Mouse (Mus musculus) left cerebral cortex, postnatal 14 days (tissue): ENCODE measurements around the gene Ssbp2. TPM values are rescaled to one million over a fixed set of nuclear protein-coding genes. Genes with fewer than 3 reads are reported as not detected.

Source experiments
- DNase-seq, 2 experiments: peaks; one replicate each; pipeline ENCODE4 v3.0.0; 2021 to 2022; ENCODE audit warnings: low spot score in 2 of 2, mixed read lengths in 1 of 2
- intact Hi-C: fragments of 180-260 bp; cut with DNase I; formaldehyde crosslinking; loops from one replicate; pipeline ENCODE4 v1.15.1; 2025
- total RNA-seq, 2 experiments: library from RNA; stranded (reverse); gene quantifications; 2 replicates each; pipeline ENCODE4 v1.2.3; 2021

The Ssbp2 gene
- total RNA-seq, 2 experiments from 2014 or later = 133 to 148 TPM

DNA sequence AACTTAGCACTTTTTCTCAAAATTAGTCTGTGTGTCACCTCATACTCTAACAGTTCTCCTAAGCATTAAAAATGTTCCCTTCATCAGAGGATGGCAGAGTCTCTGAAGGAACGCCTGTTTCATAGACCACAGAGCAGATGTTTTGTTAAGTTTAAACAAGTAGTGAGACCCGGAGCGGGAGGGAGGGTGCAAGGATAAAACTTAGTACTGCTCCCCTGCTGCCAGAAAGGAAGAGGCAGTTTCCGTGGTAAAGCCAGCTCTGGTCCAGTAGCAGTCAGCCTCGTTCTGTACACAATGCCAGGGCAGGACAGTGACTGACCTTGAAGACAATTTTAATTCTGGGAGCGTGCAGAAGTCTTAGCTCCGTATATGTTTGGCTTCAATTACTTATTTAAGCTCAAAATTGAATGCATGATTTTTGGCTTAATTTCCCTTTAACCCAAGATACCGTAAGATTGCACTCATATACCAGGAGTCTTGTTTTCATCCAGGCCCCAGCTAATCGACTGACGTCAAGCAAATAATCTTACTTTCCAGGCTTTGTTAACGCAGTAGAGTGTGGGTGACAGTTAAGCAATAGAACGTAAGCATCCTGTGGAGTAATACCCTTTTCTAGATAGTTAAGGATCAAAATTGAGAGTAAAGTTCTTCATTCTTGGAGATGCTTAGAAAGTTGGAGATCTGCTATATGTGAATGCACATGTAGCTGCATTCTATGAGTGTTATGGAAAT, 42.7 kb downstream of the Ssbp2 start:
- no peak for DNase-seq
- intact Hi-C loops = no loop called here

DNA sequence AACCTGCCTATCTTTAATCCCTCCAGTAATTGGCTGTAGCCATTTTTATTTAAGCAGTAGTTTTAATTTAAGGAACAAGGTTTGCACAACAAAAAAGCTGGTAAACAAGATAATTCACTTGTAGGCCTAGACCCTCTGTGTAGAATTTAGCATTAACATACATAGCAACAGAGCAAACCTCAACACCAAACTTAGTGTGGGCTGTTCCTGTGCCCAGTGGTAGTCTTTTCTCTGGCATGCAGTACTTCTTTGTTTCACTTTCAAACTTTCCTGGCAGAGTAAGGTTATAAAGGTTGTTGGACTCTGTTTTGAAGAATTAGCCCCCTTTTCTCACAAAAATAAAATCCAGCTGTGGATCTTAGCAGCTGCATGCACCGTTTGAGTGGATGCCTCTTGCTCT, 48.9 kb downstream of the Ssbp2 start:
- intact Hi-C loops = no loop called here
- DNase-seq = no peak

DNA sequence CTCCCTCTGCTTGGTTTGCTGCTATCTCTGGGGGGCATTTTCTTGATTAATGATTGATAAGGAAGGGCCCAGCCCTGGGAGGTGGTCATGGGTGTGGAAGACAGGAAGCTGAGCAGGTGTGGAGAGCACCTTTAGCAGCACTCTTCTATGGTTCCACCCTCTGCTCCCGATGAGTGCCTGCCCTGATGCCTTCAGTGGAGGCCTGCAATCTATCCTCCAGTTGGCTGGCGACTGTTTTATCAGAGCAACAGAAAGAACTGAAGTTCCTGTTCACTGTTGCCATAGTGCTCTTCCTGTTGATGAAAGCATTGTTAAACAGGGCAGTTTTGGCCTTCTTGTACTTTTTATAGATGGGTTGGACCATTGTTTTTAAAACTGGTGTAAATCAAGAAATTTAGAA, 49.4 kb downstream of the Ssbp2 start:
- intact Hi-C loops = no loop called here
- no peak for DNase-seq

DNA sequence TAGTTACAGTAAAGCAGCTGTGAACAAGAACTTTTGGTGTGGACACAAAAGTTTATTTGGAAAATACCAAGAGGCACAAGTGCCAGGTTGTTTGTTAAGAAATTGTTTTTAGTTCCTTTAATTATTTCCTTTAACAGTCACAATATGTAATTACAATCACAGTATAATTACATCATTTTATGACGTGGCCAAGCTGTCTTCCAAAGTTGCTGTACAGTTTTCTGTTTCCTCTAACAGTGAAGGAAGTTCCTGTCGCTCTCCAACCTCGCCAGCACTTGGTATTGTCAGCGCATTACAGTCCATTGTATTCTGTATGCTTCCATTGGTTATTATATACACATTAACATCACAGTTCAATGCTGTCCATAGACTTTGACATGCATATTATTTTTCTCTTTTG, 54.9 kb downstream of the Ssbp2 start:
- DNase-seq = no peak
- intact Hi-C loops = no loop called here

DNA sequence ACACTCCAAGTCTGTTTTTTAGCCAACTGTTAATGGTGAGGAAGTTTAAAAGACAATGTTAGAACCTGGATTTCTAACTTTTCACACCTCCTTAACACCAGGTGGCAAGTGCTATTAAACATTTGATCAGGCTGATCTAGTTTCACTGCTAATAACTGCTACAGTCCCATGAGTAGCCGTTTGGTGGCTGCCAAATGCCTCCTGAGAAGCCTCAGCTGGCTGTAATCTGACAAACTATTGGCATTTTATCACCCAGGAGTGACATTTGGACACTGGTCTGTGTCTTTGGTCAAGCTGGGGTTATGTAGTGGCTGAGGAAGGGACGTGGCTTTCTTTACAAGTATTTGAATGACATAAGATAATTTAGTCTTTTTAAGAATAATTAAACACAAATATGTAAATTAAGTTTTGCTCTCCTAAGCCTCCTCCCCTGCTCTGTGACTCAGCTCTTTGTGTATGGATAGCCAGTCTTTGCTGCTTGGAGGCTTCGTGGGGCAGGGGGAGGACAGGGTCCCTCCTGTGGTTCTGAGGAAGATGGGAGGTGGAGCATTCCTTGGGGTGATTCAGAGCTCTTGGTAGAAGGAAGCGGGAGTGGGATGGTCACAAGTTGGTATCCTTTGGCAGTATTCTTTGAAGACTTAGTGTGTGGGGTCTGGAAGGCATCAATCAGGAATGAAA, 60.1 kb downstream of the Ssbp2 start:
- intact Hi-C loops = no loop called here
- DNase-seq = no peak

DNA sequence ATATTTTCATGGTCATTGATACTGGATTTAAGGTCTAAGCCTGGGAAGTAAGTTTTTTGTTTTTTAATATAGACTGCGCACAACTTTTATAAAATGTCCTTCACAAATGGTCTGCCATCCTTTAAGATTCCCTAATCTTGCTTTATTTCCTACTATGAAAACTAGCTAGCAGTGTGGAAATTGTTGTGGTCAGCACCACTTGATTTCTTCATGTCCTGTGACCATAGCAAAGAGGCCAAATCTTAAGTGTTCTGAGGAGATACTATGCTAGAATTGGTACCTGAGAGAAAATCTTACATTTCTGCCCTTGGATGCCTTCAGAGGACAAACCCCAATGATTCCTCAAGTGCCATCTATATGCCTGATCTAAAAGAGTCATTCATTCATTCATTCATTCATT, 60.9 kb downstream of the Ssbp2 start:
- intact Hi-C loops = no loop called here
- DNase-seq = no peak

DNA sequence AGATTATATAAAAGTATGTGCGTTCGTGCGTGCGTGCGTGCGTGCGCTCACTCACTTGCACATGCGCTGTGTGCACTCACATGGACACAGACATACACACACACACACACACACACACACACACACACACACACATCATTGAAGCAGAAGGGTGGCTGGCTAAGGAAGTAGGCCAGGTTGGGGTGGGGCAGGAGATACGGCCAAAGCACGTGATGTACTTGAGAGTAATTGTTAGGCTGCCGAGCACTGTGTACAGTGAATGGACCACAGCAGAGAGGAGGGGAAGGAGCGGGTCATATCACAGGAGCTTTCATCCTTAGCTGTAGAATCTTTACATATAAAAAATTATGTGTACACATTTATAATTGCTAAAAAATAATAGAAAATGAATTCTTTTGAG, 66.0 kb downstream of the Ssbp2 start:
- intact Hi-C loops = no loop called here

DNA sequence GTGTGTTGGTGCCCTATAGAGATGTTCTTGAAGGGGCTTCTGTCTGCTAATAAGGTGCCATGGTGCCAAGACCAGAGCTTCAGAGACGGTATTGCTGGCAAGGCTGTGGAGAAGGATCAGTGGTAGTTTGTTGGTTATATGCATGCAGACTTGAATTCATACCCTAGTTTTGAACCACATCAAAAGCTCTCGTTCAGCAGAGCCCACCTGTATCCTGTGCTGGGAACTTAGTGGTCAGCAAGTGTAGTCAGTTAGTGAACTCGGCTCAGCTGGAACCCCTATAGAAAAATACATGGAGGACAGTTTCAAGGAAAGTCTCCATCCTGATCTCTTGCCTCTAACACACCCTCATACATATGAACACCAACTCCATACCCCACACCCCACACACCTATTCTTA, 69.7 kb downstream of the Ssbp2 start:
- intact Hi-C loops = no loop called here
- no peak for DNase-seq

More for the DNA sequence above, 66.0 kb downstream of the Ssbp2 start:
- DNase-seq = no peak

DNA sequence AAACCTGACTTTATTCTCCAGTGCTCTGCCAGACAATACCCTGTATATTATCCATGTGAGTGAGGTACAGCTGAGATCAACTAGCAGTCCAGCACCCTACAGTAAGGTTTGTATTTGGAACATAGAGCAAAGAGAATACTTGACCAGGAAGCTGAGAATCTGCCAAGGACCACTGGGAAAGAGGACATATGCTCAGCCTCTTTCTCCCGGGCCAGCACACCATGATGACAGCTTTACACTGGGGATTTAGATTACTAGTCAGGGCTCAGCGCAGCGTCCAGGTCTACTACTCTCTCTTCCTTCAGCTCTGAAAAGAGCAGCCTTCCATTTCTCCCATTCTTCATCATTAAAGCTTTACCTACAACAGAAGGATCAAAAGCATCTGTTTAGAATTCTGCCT, 76.6 kb downstream of the Ssbp2 start:
- intact Hi-C loops = no loop called here
- no peak for DNase-seq

DNA sequence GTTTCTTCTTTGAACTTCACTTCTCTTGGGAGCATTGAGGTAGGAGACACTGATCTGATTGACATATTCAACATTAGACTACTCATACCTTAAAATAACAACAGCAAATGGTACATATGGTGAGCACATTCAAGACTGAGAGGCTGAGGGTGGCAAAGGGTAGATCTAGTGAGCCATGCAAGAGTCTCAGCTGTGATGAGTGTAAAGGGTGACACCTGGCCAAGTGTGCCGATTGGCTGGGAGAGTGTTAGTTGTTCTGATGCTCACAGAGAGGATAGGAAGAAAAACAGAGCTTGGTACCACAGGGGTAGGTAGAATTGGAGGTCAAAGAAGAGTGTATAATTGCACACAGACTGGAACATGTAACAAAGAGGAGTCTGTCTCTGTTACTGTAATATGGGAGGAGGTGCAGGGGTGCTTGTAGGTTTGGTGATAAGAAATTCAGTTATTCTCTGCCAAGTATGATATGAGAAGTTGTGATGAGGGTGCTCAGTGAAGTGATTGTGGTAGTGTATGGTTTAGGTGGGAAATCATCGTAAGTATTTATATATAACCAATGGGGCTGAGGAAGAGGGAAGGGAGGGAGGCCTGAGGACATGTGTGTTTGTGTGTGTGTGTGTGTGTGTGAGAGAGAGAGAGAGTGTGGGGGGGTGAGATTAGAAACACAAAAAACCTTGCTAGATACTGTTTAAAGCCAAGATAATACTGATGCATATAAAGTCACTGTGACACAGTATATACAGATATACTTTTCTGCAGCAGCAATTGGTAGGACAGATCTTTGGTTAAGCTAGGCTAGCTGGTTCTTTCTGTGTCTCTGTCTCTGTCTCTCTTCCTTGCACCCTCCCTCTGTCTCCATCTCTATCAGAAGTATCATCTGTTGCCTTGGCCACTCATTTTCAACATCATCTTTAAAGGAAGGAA, 80.3 kb downstream of the Ssbp2 start:
- intact Hi-C loops = no loop called here
- no peak for DNase-seq

DNA sequence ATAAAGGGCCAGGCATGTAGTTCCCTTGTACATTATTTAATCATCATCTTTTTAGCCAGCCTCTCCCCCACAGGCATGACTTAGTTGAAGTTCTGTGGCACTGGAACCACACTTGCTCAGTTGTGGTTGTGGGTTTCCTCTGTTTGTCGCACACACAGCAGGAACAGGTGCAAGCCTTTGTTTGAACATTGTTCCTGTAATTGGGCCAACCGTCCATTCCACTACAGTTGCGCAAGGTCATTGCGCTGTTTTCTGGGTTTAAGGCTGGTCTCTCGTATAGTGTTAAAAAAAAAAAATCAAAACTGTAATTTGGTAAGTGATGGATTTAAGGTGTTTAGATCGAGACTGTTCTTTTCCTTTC, 81.0 kb downstream of the Ssbp2 start:
- intact Hi-C loops = no loop called here
- no peak for DNase-seq

DNA sequence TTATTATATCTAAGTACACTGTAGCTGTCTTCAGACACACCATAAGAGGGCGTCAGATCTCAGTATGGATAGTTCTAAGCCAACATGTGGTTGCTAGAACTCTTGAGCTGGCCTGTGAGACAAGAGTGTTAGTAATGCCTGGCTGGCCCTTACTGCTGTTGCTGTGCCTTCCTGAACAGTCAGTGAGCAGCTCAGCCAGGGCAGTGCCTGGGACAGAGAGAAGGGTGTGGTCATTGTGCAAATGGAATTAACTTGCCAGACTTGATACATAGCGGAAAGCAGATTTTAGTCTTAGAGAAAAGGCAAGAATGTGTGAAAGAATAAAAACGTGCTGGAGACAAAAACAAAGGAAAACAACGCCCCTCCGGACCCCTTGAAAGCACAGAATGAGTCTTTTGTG, 83.5 kb downstream of the Ssbp2 start:
- DNase-seq = no peak
- intact Hi-C loops = no loop called here

DNA sequence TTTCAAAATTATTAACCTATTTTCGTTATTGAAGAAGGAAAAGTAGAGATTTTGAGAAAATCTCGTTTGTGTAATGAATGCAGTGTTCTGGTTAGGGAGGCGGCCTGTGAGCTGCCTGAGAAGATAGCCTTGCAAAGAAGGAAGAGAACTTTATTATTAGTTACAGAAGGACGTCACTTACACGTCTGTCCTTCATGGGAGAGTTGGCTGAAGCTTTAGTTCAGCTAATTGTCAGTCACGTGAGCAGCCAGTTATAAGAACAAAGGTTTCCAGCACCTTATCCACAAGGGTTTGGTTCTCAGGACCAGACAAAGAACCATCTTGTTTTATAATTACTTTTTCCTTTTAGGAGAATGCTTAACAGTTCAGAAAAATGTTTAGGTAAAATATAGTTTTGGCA, 104.0 kb downstream of the Ssbp2 start:
- intact Hi-C loops = no loop called here
- no peak for DNase-seq

DNA sequence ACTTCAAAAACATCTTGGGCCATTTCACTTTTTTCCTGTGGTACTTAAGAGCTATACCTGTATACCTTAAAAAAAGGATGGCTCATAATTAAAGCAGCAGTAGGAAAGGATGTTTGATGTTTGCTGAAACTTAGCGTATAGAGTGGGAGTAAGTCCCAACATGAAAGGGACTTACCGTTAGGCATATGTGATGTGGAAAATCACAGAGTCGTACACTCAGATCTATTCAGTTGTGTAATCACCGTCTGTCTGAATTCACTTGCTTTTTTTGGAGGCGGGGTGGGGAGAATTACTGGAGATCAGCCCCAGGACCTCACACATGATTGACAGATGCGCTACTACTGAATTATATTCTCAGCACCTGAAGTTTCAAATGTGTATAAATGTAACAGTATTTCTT, 104.7 kb downstream of the Ssbp2 start:
- no peak for DNase-seq
- intact Hi-C loops = no loop called here

DNA sequence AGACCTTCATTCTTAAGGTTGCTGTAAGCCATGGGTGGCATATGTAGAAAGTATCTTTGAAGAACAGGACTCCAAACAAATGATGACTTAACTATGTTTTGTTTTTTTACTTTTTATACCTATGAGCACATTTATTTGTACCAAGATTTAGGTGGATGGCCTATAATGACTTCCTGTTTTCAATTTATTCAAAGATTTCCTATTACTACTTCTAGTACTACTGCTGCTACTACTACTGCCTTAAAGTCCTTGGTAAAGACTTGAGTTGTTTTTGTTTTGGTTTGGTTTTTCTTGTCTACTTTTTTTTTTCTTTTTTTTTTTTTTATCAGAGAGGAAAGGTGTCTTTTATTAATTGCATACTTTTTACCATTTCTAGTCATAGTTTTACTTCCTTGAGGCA, 121.4 kb downstream of the Ssbp2 start:
- no peak for DNase-seq
- intact Hi-C loops = no loop called here

DNA sequence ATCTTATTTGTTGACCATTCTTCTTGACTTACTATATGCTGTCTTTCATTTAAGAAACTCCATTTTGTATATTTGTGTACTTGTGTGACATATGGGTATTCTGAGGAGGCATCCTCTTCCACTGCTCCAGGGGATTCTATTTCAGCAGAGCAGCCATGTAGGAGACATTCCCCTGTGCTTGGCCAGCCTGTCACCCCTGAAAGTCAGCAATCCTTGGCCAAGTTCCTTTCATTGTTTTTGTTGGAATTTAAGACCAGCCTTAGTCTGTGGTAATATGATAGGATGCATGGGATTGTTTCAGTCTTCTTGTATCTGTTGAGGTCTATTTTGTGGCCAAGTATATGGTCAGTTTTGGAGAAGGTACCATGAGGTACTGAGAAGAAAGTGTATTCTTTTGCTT, 122.1 kb downstream of the Ssbp2 start:
- DNase-seq = no peak
- intact Hi-C loops = no loop called here

DNA sequence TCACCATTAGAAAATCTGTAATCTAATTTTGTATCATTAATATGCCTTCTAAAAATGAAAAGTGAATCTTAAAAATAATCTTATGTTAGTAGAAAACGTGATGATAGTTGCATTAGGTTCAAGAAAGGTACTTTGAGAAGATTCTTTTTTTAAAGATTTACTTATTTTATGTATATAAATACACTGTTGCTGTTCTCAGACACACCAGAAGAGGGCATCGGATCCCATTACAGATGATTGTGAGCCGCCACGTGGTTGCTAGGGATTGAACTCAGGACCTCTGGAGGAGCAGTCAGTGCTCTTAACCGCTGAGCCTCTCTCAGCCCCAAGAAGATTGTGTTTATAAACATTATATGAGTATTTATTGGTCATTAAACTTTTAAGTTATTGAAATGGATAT, 126.3 kb downstream of the Ssbp2 start:
- no peak for DNase-seq
- intact Hi-C loops = no loop called here

DNA sequence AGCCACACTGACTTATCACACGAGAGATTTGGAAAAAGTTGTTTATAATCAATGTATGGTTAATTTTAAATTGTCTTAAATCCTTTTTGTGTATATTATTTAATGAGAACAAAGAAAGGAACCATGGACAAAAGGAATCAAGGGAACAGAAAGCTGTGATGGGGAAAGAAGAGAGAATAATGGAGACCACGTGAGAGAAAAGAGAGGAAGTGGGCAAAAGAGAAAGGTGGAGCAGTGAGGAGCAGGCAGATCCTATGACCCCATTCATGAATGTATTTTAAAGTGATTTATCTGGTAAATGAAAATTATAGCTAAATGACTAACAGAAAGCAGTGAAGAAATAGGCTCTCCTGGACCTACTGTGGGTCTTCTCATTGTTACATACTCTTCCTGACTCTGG, 128.4 kb downstream of the Ssbp2 start:
- intact Hi-C loops = no loop called here
- DNase-seq = no peak

DNA sequence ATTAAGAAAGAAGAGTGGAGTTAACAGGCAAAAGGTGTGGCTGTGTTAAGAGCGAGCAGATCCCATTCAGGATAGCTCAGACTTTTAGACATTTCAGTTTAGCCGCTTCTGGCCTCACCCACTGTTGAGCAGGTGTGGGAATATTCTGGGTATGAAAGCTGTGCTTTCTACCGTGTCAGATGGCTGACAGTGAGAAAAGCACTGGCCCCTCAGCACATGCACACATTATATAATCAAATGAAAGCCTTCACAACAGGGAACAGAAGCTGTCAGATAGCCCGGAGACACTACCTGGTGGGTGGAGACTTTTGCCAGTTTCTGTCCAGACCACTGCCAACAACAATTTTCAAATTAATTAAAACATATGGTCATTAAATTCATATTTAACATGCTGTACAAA, 131.8 kb downstream of the Ssbp2 start:
- DNase-seq = no peak
- intact Hi-C loops = no loop called here

DNA sequence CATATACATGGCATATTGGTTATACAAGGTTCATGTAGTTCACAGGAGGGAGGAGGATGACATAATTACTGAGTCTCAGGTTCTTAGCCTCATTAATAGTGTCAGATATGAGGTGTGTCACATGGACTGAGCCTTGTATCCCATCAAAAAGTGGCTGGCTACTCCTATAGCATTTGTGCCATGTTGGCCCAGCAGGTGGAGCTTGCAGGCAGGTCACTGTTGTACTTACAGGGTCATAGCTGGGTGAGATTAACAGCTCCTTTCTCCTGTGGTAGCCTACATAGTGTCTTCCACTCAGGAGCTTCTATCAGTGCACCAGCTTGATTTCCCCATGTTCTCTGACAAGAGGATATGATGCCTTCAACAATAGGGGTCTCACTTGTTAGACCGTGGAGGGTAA, 135.2 kb downstream of the Ssbp2 start:
- intact Hi-C loops = no loop called here
- no peak for DNase-seq

DNA sequence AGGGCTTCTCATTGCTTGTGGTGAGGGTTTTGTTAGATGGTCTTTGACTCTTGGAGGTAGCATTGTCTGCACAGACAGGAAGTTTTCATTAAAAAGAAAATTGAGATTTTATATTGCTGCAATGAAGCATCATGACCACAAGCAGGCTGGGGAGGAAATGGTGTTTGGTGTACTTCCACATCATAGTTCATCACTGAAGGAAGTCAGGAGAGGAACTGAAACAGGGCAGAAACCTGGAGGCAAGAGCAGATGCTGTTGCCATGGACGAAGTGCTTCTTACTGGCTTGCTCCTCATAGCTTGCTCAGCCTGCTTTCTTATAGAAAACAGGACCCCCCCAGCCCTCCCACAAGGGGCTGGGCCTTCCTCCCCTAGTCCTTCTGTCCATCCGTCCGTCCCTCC, 139.5 kb downstream of the Ssbp2 start:
- no peak for DNase-seq
- intact Hi-C loops = no loop called here
